Comparison of ENCODE assay signal across 8 mouse cellular contexts in the genomic region with DNA sequence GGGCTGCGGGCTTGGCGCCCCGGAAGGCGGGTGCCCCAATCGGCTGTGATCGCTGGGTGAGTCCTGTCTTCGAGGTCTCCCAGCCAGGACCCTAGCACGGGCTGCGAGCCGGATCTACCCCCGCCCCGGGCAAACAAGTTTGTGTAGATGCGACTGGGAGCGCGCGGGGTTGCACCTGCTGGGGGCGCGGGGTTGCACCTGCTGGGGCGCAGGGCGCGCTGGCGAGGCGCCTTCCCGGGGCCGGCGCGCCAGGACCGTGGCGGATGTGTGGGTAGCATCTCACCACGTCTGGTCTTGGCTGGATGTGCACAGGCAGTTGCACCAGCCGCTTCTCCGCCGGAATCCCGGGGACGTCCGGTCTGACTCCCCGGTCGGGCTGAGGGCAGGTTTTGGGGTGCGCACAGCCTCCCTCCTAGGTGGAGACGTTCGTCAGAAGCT. TPM values are rescaled to one million over a fixed set of nuclear protein-coding genes. Genes with fewer than 3 reads are reported as not detected.
DNase-seq lines count a peak whose midpoint lies in the region; ATAC-seq and TF ChIP-seq lines count a peak whose summit lies in the region.

No protein-coding gene starts in this region.

- H3K4me2 ChIP-seq in intestine, embryonic 15.5 days (replicated peaks) = peak overlapping the region; percentile 94

- no peaks in the 10 kb centered on the region for H3K27me3 ChIP-seq in cerebellum, adult 2 months (ENCODE audit: control insufficient read depth, insufficient read depth, low read length)
- H3K27me3 ChIP-seq in intestine, embryonic 15.5 days (replicated peaks) = peaks cover 39% of the 10 kb centered on the region

- H3K27ac ChIP-seq in cerebellum, adult 2 months (ENCODE audit: insufficient read depth, low read length) = peak overlapping the region; percentile 78
- no peak overlapping the region for H3K27ac ChIP-seq in intestine, embryonic 15.5 days

- no peak for TF ChIP-seq POLR2A in cerebellum, adult 2 months (IDR thresholded peaks at IDR 0.05; ENCODE audit: borderline replicate concordance, insufficient read depth, low read length)

- H3K4me3 ChIP-seq in cerebellum, adult 2 months (replicated peaks; ENCODE audit: insufficient read depth, low read depth, low read length) = peak overlapping the region; percentile 54
- H3K4me3 ChIP-seq in intestine, embryonic 15.5 days (replicated peaks) = peak overlapping the region; percentile 50

- WGBS in cerebellum, adult 2 months = under 1% methylated on average over 41 of the region's 41 CpGs
- WGBS in intestine, embryonic 15.5 days = 1% methylated on average over 41 of the region's 41 CpGs

- no peak for TF ChIP-seq CTCF in cerebellum, adult 2 months (IDR thresholded peaks at IDR 0.05; ENCODE audit: borderline replicate concordance, insufficient read depth, low read depth, low read length)

- H3K4me1 ChIP-seq in cerebellum, adult 2 months (ENCODE audit: control insufficient read depth, insufficient read depth, low read length) = peaks cover 28% of the 10 kb centered on the region
- H3K4me1 ChIP-seq in intestine, embryonic 15.5 days (replicated peaks) = 0 out of 2 replicates have a peak, but pooled peaks cover 7% of the 10 kb centered on the region

- H3K36me3 ChIP-seq in intestine, embryonic 15.5 days = no peaks in the 10 kb centered on the region

- peak in 1 of 2 experiments; percentile 56 for DNase-seq in cerebellum, adult 2 months
- no peak for DNase-seq in cerebellum, adult 9-11 months
- peak; percentile 39 to 40 for DNase-seq in spleen, postnatal 10 days (ENCODE audit: low spot score in 2 of 2)
- no peak for DNase-seq in spleen, postnatal 36 days (ENCODE audit: low spot score in 2 of 2)
- peak; percentile 28 for DNase-seq in lung, postnatal 14 days
- DNase-seq in thymus, postnatal 0 days (ENCODE audit: low spot score) = peak; percentile 53
- no peak for DNase-seq in frontal cortex, postnatal 36 days (ENCODE audit: low spot score in 2 of 2)

- no peaks in the 10 kb centered on the region for H3K9me3 ChIP-seq in intestine, embryonic 15.5 days

- peak overlapping the region; percentile 40; the same call in 1 of the 2 replicates for H3K9ac ChIP-seq in intestine, embryonic 15.5 days

- peak; percentile 60 for ATAC-seq in intestine, embryonic 15.5 days

RNA-seq across cellular contexts. Expression of a gene that starts 1.5 kb away (rescaled TPM):
- 96.2 and 106 TPM in 2 replicates for polyA plus RNA-seq in cerebellum, adult 2 months (2012; rRNA removed)
- 3.7 TPM in 2 replicates for polyA plus RNA-seq in intestine, embryonic 15.5 days (2015; fragmentation: Nextera tagmentation; extraction: Ambion mirVana)
- polyA plus RNA-seq in thymus, postnatal 0 days (2015; fragmentation: Nextera tagmentation; extraction: Ambion mirVana) = 15.0 and 15.5 TPM in 2 replicates

Comparison
In these comparisons a context has a peak if more than half of its experiments do, and no peak if none do; other contexts are left out.
1. DNase-seq: peak in spleen, postnatal 10 days (2 of 2), lung, postnatal 14 days (single experiment) and thymus, postnatal 0 days (single experiment); none in cerebellum, adult 9-11 months (single experiment), spleen, postnatal 36 days (0 of 2) and frontal cortex, postnatal 36 days (0 of 2).